Mouse (Mus musculus): Measurements from ENCODE around the gene Arhgap15. TPM values are rescaled to one million over a fixed set of nuclear protein-coding genes. Genes with fewer than 3 reads are reported as not detected.

The Arhgap15 gene
- polyA plus RNA-seq, 1 experiment from 2014 or later, result not detected

- POLR2A ChIA-PET, result no interaction called here
- H3K27me3 ChIP-seq, result peaks cover 4% of the 10 kb centered on the region
- ATAC-seq (no peak), DNase-seq (ENCODE audit: low read depth, low spot score) (no peak)
- in situ Hi-C loops (cut with MboI; ENCODE audit: low pct_unique_long_range_greater_than_20kb), result no loop called here
- TF ChIP-seq CTCF (IDR thresholded peaks at IDR 0.05), result peak; percentile 18
- CTCF ChIA-PET, result no interaction called here
Measured at GRCm38 (mm10) chr2:44190749-44191148, 442.1 kb downstream of the Arhgap15 start.

- in situ Hi-C loops (cut with MboI; ENCODE audit: low pct_unique_long_range_greater_than_20kb), result no loop called here
- ChIA-PET POLR2A (no interaction called here), CTCF (no interaction called here)
- no peak for ATAC-seq
- DNase-seq (ENCODE audit: low read depth, low spot score), result no peak
- TF ChIP-seq CTCF (IDR thresholded peaks at IDR 0.05), result no peak
- peaks cover 4% of the 10 kb centered on the region for H3K27me3 ChIP-seq
Measured at GRCm38 (mm10) chr2:44192058-44192457, 443.4 kb downstream of the Arhgap15 start.

DNA sequence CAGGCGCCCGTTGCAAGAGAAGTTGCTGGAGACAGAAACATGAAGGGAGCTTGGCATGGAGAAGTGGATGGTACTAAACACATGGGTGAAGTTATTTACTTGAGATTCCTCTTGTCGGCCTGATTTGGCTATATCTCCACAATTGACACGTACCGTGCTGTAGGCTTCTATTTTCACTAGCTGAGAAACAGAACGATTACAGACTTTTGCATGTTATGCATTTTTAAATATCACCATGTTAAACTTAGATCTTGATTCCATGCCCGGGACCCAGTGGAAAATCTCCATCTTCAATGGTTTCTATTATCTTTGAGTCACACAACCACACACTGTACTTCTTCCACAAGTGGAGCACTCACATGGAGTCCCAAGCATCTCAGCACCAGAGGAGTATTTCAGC lies 466.9 kb downstream of the Arhgap15 start:
- in situ Hi-C loops (cut with MboI; ENCODE audit: low pct_unique_long_range_greater_than_20kb), result no loop called here
- ATAC-seq (no peak), DNase-seq (ENCODE audit: low read depth, low spot score) (no peak)
- ChIA-PET POLR2A (no interaction called here), CTCF (no interaction called here)
- peaks cover 2% of the 10 kb centered on the region for H3K27me3 ChIP-seq
- no peak for TF ChIP-seq CTCF (IDR thresholded peaks at IDR 0.05)

- TF ChIP-seq CTCF (IDR thresholded peaks at IDR 0.05), result no peak
- ATAC-seq (no peak), DNase-seq (ENCODE audit: low read depth, low spot score) (no peak)
- ChIA-PET POLR2A (no interaction called here), CTCF (no interaction called here)
- in situ Hi-C loops (cut with MboI; ENCODE audit: low pct_unique_long_range_greater_than_20kb), result no loop called here
- no peaks in the 10 kb centered on the region for H3K27me3 ChIP-seq
Measured at GRCm38 (mm10) chr2:44217811-44218210, 469.2 kb downstream of the Arhgap15 start.

GRCm38 (mm10) chr2:44218317-44218716 lies 469.7 kb downstream of the Arhgap15 start:
- DNase-seq (ENCODE audit: low read depth, low spot score), result no peak
- CTCF ChIA-PET, result no interaction called here
- TF ChIP-seq CTCF (IDR thresholded peaks at IDR 0.05), result no peak
- POLR2A ChIA-PET, result no interaction called here
- no peak for ATAC-seq
- H3K27me3 ChIP-seq, result no peaks in the 10 kb centered on the region
- in situ Hi-C loops (cut with MboI; ENCODE audit: low pct_unique_long_range_greater_than_20kb), result no loop called here

- in situ Hi-C loops (cut with MboI; ENCODE audit: low pct_unique_long_range_greater_than_20kb), result no loop called here
- no peak for TF ChIP-seq CTCF (IDR thresholded peaks at IDR 0.05)
Measured at GRCm38 (mm10) chr2:44221686-44222085, 473.1 kb downstream of the Arhgap15 start.

GRCm38 (mm10) chr2:44222176-44222753 lies 473.6 kb downstream of the Arhgap15 start:
- no peak for DNase-seq (ENCODE audit: low read depth, low spot score)
- ChIA-PET POLR2A (interaction anchor here (0.6 to 0.7 kb wide), 2 partner anchors 9 to 11 kb away, joined by 5 to 6 read pairs; no protein-coding TSS in a partner anchor), CTCF (interaction anchor here (0.6 kb wide), 1 partner anchor 20 kb away, joined by 4 read pairs; no protein-coding TSS in a partner anchor)
- ATAC-seq, result no peak
- no peaks in the 10 kb centered on the region for H3K27me3 ChIP-seq
- TF ChIP-seq CTCF (IDR thresholded peaks at IDR 0.05), result no peak
- in situ Hi-C loops (cut with MboI; ENCODE audit: low pct_unique_long_range_greater_than_20kb), result no loop called here

More at GRCm38 (mm10) chr2:44221686-44222085, 473.1 kb downstream of the Arhgap15 start:
- POLR2A ChIA-PET, result interaction anchor here (0.6 kb wide), 1 partner anchor 9 kb away, joined by 5 read pairs; no protein-coding TSS in a partner anchor
- DNase-seq (ENCODE audit: low read depth, low spot score), result no peak
- no peaks in the 10 kb centered on the region for H3K27me3 ChIP-seq
- CTCF ChIA-PET, result interaction anchor here (0.6 kb wide), 1 partner anchor 21 kb away, joined by 4 read pairs; no protein-coding TSS in a partner anchor
- no peak for ATAC-seq

DNA sequence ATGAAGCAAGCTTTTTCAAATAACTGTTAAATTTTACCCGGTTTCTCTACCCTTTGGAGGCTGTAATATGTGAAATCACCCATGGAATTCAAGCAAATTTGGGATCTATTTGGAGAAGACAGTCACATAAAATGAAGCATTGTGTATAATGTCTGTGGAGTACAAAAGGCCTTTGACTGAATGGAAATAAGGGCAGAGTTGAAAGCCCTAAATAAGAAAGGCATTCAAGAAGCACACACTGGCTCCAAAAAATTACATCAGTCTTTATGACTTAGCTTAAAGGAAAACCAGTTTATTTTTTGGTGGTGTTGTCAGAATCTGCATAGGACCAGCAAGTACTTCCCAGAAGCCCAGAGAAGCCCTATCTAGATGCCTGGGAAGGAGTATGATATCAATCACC lies 486.2 kb downstream of the Arhgap15 start:
- ChIA-PET POLR2A (no interaction called here), CTCF (no interaction called here)
- H3K27me3 ChIP-seq, result peaks cover 15% of the 10 kb centered on the region
- no peak for TF ChIP-seq CTCF (IDR thresholded peaks at IDR 0.05)
- no peak for ATAC-seq
- DNase-seq (ENCODE audit: low read depth, low spot score), result no peak
- in situ Hi-C loops (cut with MboI; ENCODE audit: low pct_unique_long_range_greater_than_20kb), result no loop called here

- DNase-seq (ENCODE audit: low read depth, low spot score), result no peak
- no peak for TF ChIP-seq CTCF (IDR thresholded peaks at IDR 0.05)
- ChIA-PET CTCF (interaction anchor here (0.8 to 1.5 kb wide), 3 partner anchors 9 to 426 kb away, joined by 3 to 4 read pairs (median 4); no protein-coding TSS in a partner anchor), POLR2A (no interaction called here)
- in situ Hi-C loops (cut with MboI; ENCODE audit: low pct_unique_long_range_greater_than_20kb), result no loop called here
- peaks cover 3% of the 10 kb centered on the region for H3K27me3 ChIP-seq
- no peak for ATAC-seq
Measured at GRCm38 (mm10) chr2:44241657-44242454, 493.2 kb downstream of the Arhgap15 start.

DNA sequence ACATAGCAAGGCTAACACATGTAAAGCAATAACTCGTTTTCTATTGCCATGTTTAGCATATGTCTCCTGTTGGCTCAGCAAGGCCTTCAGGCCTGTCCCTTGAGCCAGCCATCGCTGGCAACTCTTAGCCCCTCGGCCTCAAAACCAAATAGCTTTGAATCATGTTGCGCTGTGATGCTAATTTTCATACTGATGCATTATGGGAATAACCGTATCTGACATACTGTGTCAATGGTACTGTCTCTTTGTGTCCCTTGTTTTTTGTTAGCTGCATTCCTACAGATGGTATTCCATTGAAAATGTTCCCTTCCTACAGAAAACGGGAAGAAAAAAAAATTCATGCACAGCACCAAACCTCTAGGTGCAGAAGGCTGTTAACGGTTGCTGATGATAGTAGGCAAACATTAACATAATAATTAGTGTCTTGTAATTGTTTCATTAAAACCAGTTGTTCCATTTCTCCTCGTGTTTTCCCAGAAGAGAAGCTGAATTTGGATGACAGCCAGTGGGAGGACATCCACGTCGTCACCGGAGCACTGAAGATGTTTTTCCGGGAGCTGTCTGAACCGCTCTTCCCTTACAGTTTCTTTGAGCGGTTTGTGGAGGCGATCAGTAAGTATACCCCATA lies 494.1 kb downstream of the Arhgap15 start:
- CTCF ChIA-PET, result interaction anchor here (1.5 to 2.0 kb wide), 2 partner anchors 13 to 21 kb away, joined by 4 read pairs; no protein-coding TSS in a partner anchor
- ATAC-seq (no peak), DNase-seq (ENCODE audit: low read depth, low spot score) (no peak)
- peaks cover 3% of the 10 kb centered on the region for H3K27me3 ChIP-seq
- in situ Hi-C loops (cut with MboI; ENCODE audit: low pct_unique_long_range_greater_than_20kb), result no loop called here
- POLR2A ChIA-PET, result no interaction called here
- no peak for TF ChIP-seq CTCF (IDR thresholded peaks at IDR 0.05)

DNA sequence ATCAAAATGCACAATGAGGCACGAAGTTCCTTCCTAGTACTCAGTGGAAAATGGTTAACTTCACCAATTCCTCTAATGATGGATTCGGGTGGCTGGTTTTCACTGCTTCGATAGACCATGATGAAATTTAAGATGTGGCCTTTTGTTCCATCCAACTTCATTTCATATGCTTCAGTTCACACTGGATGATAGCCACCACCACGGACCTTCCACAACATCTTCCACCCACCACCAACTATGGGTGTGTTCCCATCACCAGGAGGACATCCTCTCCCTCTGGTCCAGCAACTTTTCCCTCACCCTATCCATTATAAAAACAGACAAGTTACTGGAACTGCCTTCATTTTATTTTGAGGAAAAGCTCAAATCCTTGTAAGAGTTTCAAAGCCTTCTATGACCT lies 506.7 kb downstream of the Arhgap15 start:
- DNase-seq (ENCODE audit: low read depth, low spot score) (no peak), ATAC-seq (no peak)
- ChIA-PET CTCF (interaction anchor here (1.1 kb wide), 1 partner anchor 12 kb away, joined by 4 read pairs; no protein-coding TSS in a partner anchor), POLR2A (interaction anchor here (0.6 kb wide), 1 partner anchor 385 kb away, joined by 3 read pairs; no protein-coding TSS in a partner anchor)
- in situ Hi-C loops (cut with MboI; ENCODE audit: low pct_unique_long_range_greater_than_20kb), result no loop called here
- TF ChIP-seq CTCF (IDR thresholded peaks at IDR 0.05), result no peak
- no peaks in the 10 kb centered on the region for H3K27me3 ChIP-seq

Data from Patski (cell line).